Mouse (Mus musculus): ENCODE measurements around the gene Chrm5. TPM values are rescaled to one million over a fixed set of nuclear protein-coding genes. Genes with fewer than 3 reads are reported as not detected.

The Chrm5 gene
- polyA plus RNA-seq, 1 experiment from 2014 or later, result not detected

DNA sequence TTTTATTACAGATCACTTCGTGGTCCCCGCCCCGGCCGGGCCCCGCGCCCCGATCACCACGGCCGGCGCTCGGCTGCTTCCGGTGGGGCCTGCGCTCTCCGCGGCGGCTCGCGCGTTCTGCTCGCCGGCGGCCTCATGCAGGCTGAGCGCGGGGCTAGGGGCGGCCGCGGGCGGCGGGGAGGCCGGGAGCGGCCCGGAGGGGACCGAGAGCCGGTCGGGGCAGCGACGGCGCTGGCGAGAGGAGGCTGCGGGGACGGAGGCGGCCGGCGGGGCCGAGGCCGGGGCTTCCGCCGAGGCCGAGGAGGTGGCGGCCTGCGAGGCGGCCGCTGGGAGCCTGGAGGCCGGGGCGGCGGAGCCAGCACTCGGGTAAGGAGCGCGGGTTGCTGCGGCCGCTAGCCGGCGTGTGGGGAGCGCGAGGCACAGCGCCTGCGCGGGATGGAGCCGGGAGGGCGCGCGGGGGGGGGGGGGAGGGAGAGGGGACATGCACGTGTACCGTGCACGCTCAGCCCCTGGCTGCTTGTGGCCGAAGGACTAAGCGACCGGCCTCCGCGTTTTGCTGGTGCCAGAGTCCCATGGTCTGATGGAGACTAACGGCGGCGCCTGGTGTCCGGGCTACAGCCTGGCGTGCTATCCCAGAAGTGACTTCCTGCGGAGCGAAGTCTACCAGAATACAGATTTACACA lies 12.4 kb upstream of the Chrm5 start, which contains the start of gene Aven:
TSS of gene Aven (plus strand) at position 109 of the 683 bp plus-strand sequence.
- peaks cover 2 to 7% of the 10 kb centered on the region in 2 experiments; a peak in 1 of 4 replicates for H3K4me1 ChIP-seq (ENCODE audit: control insufficient read depth in 2 of 2, insufficient read depth in 2 of 2, low read length in 2 of 2)
- no peaks in the 10 kb centered on the region for H3K36me3 ChIP-seq (ENCODE audit: control insufficient read depth, insufficient read depth, low read length)
- peak within 1 kb of the TSS; percentile 84 to 87 for H3K4me3 ChIP-seq (ENCODE audit: control insufficient read depth in 1 of 2, insufficient read depth in 1 of 2, low read depth in 1 of 2, low read length in 2 of 2)
- under 1% methylated on average over 77 of the region's 87 CpGs for WGBS
- ATAC-seq (ENCODE audit: insufficient number of reproducible peaks, insufficient read depth, low FRiP score, low read depth), result peak; percentile 94
- peak within 1 kb of the TSS; percentile 85 for H3K4me2 ChIP-seq (ENCODE audit: low read length)
- H3K27me3 ChIP-seq (ENCODE audit: control insufficient read depth, insufficient read depth, low read length), result no peaks in the 10 kb centered on the region
- H3K9me3 ChIP-seq (ENCODE audit: control insufficient read depth, low read length), result no peaks in the 10 kb centered on the region
- H3K9ac ChIP-seq (ENCODE audit: low read length), result peak within 1 kb of the TSS; percentile 99
- H3K27ac ChIP-seq (replicated peaks in 1 of 2; ENCODE audit: control insufficient read depth in 1 of 2, insufficient read depth in 1 of 2, low read depth in 2 of 2, low read length in 2 of 2), result peak within 1 kb of the TSS; percentile 91 to 100

DNA sequence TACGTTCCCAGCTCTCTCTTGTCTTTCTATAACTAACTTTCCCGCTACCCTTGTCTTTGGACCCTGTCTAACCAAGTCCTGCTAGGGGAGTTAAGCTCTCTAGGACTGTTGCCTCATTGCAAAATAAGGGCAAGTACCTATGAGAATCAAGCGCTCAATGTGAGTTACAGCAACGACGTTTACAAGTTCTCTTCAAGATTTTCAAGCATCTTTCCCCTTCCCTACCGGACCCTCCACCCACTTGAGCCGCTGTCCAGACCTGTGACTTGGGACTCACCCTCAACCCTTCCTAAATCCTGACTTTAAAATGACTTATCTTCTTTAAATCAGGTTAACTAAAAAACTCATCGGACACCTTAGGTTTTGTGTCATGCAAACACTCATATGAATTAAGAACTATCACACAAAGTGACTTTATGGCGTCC lies 11.9 kb upstream of the Chrm5 start:
- no peak for ATAC-seq (ENCODE audit: insufficient number of reproducible peaks, insufficient read depth, low FRiP score, low read depth)
- H3K9ac ChIP-seq (ENCODE audit: low read length), result peak overlapping the region; percentile 99
- no peaks in the 10 kb centered on the region for H3K9me3 ChIP-seq (ENCODE audit: control insufficient read depth, low read length)
- H3K27ac ChIP-seq (replicated peaks in 1 of 2; ENCODE audit: control insufficient read depth in 1 of 2, insufficient read depth in 1 of 2, low read depth in 2 of 2, low read length in 2 of 2), result peak overlapping the region; percentile 91 to 100
- H3K36me3 ChIP-seq (ENCODE audit: control insufficient read depth, insufficient read depth, low read length), result no peaks in the 10 kb centered on the region
- peaks cover 2 to 3% of the 10 kb centered on the region in 2 experiments; a peak in 1 of 4 replicates for H3K4me1 ChIP-seq (ENCODE audit: control insufficient read depth in 2 of 2, insufficient read depth in 2 of 2, low read length in 2 of 2)
- WGBS, result 6% methylated on average over 9 of the region's 9 CpGs
- H3K27me3 ChIP-seq (ENCODE audit: control insufficient read depth, insufficient read depth, low read length), result no peaks in the 10 kb centered on the region
- H3K4me2 ChIP-seq (ENCODE audit: low read length), result peak overlapping the region; percentile 85
- peak overlapping the region; percentile 84 to 87 for H3K4me3 ChIP-seq (ENCODE audit: control insufficient read depth in 1 of 2, insufficient read depth in 1 of 2, low read depth in 1 of 2, low read length in 2 of 2)

- Histone ChIP-seq H3K4me2 (ENCODE audit: low read length) (peak overlapping the region; percentile 85; the same call in 1 of the 2 replicates), H3K4me1 (ENCODE audit: control insufficient read depth in 2 of 2, insufficient read depth in 2 of 2, low read length in 2 of 2) (peaks cover 2 to 3% of the 10 kb centered on the region in 2 experiments; a peak in 1 of 4 replicates), H3K9me3 (ENCODE audit: control insufficient read depth, low read length) (no peaks in the 10 kb centered on the region), H3K4me3 (ENCODE audit: control insufficient read depth in 1 of 2, insufficient read depth in 1 of 2, low read depth in 1 of 2, low read length in 2 of 2) (no peak overlapping the region), H3K36me3 (ENCODE audit: control insufficient read depth, insufficient read depth, low read length) (no peaks in the 10 kb centered on the region), H3K27me3 (ENCODE audit: control insufficient read depth, insufficient read depth, low read length) (no peaks in the 10 kb centered on the region), H3K9ac (ENCODE audit: low read length) (peak overlapping the region; percentile 99; the same call in 1 of the 2 replicates), H3K27ac (replicated peaks in 1 of 2; ENCODE audit: control insufficient read depth in 1 of 2, insufficient read depth in 1 of 2, low read depth in 2 of 2, low read length in 2 of 2) (no peak overlapping the region)
- WGBS, result 82% methylated on average over 5 of the region's 5 CpGs
- ATAC-seq (ENCODE audit: insufficient number of reproducible peaks, insufficient read depth, low FRiP score, low read depth), result no peak
Observed at GRCm38 (mm10) chr2:112491629-112492028, 11.1 kb upstream of the Chrm5 start.

DNA sequence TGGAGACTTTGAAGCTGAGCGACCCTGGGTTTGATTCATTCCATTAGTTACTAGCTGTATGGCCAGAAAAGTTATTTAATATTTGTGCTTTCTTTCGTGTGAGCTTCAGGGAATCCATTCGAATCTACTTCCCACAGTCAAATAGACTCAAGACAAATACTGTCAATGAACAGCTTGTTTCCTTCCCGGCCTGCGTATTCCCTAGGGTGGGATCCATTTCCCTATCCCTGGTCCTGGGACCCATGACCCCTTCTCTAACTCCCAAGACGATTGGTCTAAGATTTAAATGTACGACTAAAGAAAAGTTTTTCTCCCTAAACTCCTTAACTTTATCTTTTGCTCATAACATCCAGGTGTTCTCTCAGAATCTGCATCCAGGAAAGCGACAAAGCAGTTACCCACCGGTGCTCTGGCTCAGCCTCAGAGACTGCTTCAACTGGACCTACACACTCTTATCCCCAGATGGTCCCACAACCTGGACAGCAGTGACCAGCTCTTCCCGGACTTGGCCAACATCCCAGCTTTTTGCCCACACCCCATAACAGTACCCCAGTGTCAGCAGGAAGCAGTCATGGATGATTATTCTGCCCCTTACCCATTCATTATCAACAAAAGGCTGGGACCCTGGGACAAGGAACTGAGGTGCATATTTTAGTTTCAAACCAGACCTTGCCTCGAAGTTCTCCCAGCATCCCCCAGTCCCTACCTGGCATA lies 10.1 kb upstream of the Chrm5 start:
- no peak overlapping the region for H3K9ac ChIP-seq (ENCODE audit: low read length)
- 84% methylated on average over 11 of the region's 11 CpGs for WGBS
- peaks cover 2 to 3% of the 10 kb centered on the region in 2 experiments; a peak in 1 of 4 replicates for H3K4me1 ChIP-seq (ENCODE audit: control insufficient read depth in 2 of 2, insufficient read depth in 2 of 2, low read length in 2 of 2)
- no peaks in the 10 kb centered on the region for H3K27me3 ChIP-seq (ENCODE audit: control insufficient read depth, insufficient read depth, low read length)
- no peaks in the 10 kb centered on the region for H3K36me3 ChIP-seq (ENCODE audit: control insufficient read depth, insufficient read depth, low read length)
- no peaks in the 10 kb centered on the region for H3K9me3 ChIP-seq (ENCODE audit: control insufficient read depth, low read length)
- no peak for ATAC-seq (ENCODE audit: insufficient number of reproducible peaks, insufficient read depth, low FRiP score, low read depth)
- H3K27ac ChIP-seq (replicated peaks in 1 of 2; ENCODE audit: control insufficient read depth in 1 of 2, insufficient read depth in 1 of 2, low read depth in 2 of 2, low read length in 2 of 2), result no peak overlapping the region
- no peak overlapping the region for H3K4me2 ChIP-seq (ENCODE audit: low read length)
- no peak overlapping the region for H3K4me3 ChIP-seq (ENCODE audit: control insufficient read depth in 1 of 2, insufficient read depth in 1 of 2, low read depth in 1 of 2, low read length in 2 of 2)

DNA sequence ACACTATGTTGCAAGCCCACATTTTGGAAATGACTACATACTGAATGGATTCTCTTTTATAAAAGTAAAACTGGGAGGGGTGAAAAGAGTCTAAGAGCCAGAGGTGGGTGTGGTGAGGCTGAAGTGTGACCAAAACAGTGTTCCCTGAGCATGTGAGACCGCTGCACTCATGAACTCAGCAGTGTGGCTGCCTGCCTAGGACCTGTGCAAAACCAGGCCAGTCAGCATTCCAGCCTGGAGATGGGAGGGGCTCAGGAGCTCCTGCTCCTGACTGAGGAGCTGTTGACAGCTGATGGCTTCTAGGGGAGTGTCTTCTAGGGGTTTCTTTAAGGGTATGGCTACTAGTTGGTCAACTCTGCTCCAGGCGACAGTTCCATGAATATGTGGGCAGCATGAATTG lies 4.3 kb upstream of the Chrm5 start:
- ATAC-seq (ENCODE audit: insufficient number of reproducible peaks, insufficient read depth, low FRiP score, low read depth), result peak; percentile 69; the same call in 1 of the 2 replicates
- Histone ChIP-seq H3K36me3 (ENCODE audit: control insufficient read depth, insufficient read depth, low read length) (no peaks in the 10 kb centered on the region), H3K9ac (ENCODE audit: low read length) (no peak overlapping the region), H3K27me3 (ENCODE audit: control insufficient read depth, insufficient read depth, low read length) (no peaks in the 10 kb centered on the region), H3K4me1 (ENCODE audit: control insufficient read depth in 2 of 2, insufficient read depth in 2 of 2, low read length in 2 of 2) (peaks cover 3 to 5% of the 10 kb centered on the region in 2 experiments; a peak in 2 of 4 replicates), H3K4me3 (ENCODE audit: control insufficient read depth in 1 of 2, insufficient read depth in 1 of 2, low read depth in 1 of 2, low read length in 2 of 2) (no peak overlapping the region), H3K27ac (replicated peaks in 1 of 2; ENCODE audit: control insufficient read depth in 1 of 2, insufficient read depth in 1 of 2, low read depth in 2 of 2, low read length in 2 of 2) (no peak overlapping the region; a peak in 1 of 4 replicates), H3K9me3 (ENCODE audit: control insufficient read depth, low read length) (no peaks in the 10 kb centered on the region), H3K4me2 (ENCODE audit: low read length) (no peak overlapping the region)
- 26% methylated on average over 2 of the region's 2 CpGs for WGBS

DNA sequence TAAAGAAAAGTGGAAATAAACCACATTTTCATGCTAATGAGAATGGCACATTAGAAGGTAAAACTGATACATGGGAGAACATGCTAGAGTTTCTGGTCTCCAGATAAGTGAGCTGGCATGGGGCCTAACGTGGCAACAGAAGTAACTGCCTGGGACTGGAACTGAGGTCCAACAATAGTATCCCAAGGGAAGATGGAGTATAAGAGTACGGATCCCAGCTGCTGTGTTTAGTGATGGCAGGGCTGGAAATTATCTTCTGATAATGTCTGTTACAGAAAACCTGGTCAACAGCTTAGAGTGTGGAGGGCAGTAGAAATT lies 2.7 kb upstream of the Chrm5 start:
- no peaks in the 10 kb centered on the region for H3K27me3 ChIP-seq (ENCODE audit: control insufficient read depth, insufficient read depth, low read length)
- H3K9me3 ChIP-seq (ENCODE audit: control insufficient read depth, low read length), result no peaks in the 10 kb centered on the region
- no peak for ATAC-seq (ENCODE audit: insufficient number of reproducible peaks, insufficient read depth, low FRiP score, low read depth)
- H3K36me3 ChIP-seq (ENCODE audit: control insufficient read depth, insufficient read depth, low read length), result no peaks in the 10 kb centered on the region
- peaks cover 3 to 5% of the 10 kb centered on the region in 2 experiments; a peak in 2 of 4 replicates for H3K4me1 ChIP-seq (ENCODE audit: control insufficient read depth in 2 of 2, insufficient read depth in 2 of 2, low read length in 2 of 2)
- H3K4me2 ChIP-seq (ENCODE audit: low read length), result no peak overlapping the region
- H3K9ac ChIP-seq (ENCODE audit: low read length), result no peak overlapping the region
- no peak overlapping the region for H3K4me3 ChIP-seq (ENCODE audit: control insufficient read depth in 1 of 2, insufficient read depth in 1 of 2, low read depth in 1 of 2, low read length in 2 of 2)
- H3K27ac ChIP-seq (replicated peaks in 1 of 2; ENCODE audit: control insufficient read depth in 1 of 2, insufficient read depth in 1 of 2, low read depth in 2 of 2, low read length in 2 of 2), result no peak overlapping the region
- WGBS, result 58% methylated on average over 2 of the region's 2 CpGs

GRCm38 (mm10) chr2:112482533-112483333 lies 2.2 kb upstream of the Chrm5 start:
- H3K4me1 ChIP-seq (ENCODE audit: control insufficient read depth in 2 of 2, insufficient read depth in 2 of 2, low read length in 2 of 2), result peaks cover 3 to 5% of the 10 kb centered on the region in 2 experiments; a peak in 2 of 4 replicates
- ATAC-seq (ENCODE audit: insufficient number of reproducible peaks, insufficient read depth, low FRiP score, low read depth), result no peak
- H3K9ac ChIP-seq (ENCODE audit: low read length), result no peak overlapping the region
- no peaks in the 10 kb centered on the region for H3K9me3 ChIP-seq (ENCODE audit: control insufficient read depth, low read length)
- H3K4me2 ChIP-seq (ENCODE audit: low read length), result no peak overlapping the region
- 64% methylated on average over 5 of the region's 5 CpGs for WGBS
- H3K36me3 ChIP-seq (ENCODE audit: control insufficient read depth, insufficient read depth, low read length), result no peaks in the 10 kb centered on the region
- no peaks in the 10 kb centered on the region for H3K27me3 ChIP-seq (ENCODE audit: control insufficient read depth, insufficient read depth, low read length)
- H3K27ac ChIP-seq (replicated peaks in 1 of 2; ENCODE audit: control insufficient read depth in 1 of 2, insufficient read depth in 1 of 2, low read depth in 2 of 2, low read length in 2 of 2), result no peak overlapping the region
- no peak overlapping the region for H3K4me3 ChIP-seq (ENCODE audit: control insufficient read depth in 1 of 2, insufficient read depth in 1 of 2, low read depth in 1 of 2, low read length in 2 of 2)
